Mouse (Mus musculus): ENCODE data around the gene Osbpl9. TPM values are rescaled to one million over a fixed set of nuclear protein-coding genes. Genes with fewer than 3 reads are reported as not detected.

The Osbpl9 gene
- polyA plus RNA-seq, 1 experiment: 63.0 TPM

GRCm38 (mm10) chr4:109054003-109054402 is 148.1 kb downstream of the Osbpl9 start:
- H3K27me3 ChIP-seq (ENCODE audit: control insufficient read depth, insufficient read depth, insufficient read length): no peaks in the 10 kb centered on the region

GRCm38 (mm10) chr4:109052282-109052681 is 149.8 kb downstream of the Osbpl9 start:
- TF ChIP-seq POLR2A (IDR thresholded peaks at IDR 0.05; ENCODE audit: insufficient read length, low read depth): no peak
- TF ChIP-seq MYOD1 (IDR thresholded peaks at IDR 0.05; ENCODE audit: control insufficient read depth in 1 of 3, insufficient read length in 2 of 3, low read depth in 2 of 3): no peak
- no peak for TF ChIP-seq MYOG (IDR thresholded peaks at IDR 0.05; ENCODE audit: control insufficient read depth in 1 of 3, insufficient read depth in 1 of 3, insufficient read length in 2 of 3, low read depth in 2 of 3)

More at GRCm38 (mm10) chr4:109054003-109054402, 148.1 kb downstream of the Osbpl9 start:
- H3K4me3 ChIP-seq: no peak overlapping the region
- TF ChIP-seq POLR2AphosphoS2 (IDR thresholded peaks at IDR 0.05; ENCODE audit: insufficient read length, low read depth) (no peak), TCF12 (IDR thresholded peaks at IDR 0.05; ENCODE audit: insufficient read depth, poor library complexity, severe bottlenecking) (no peak), MYOD1 (IDR thresholded peaks at IDR 0.05; ENCODE audit: control insufficient read depth in 1 of 3, insufficient read length in 2 of 3, low read depth in 2 of 3) (no peak), POLR2A (IDR thresholded peaks at IDR 0.05; ENCODE audit: insufficient read length, low read depth) (no peak), MYOG (IDR thresholded peaks at IDR 0.05; ENCODE audit: control insufficient read depth in 1 of 3, insufficient read depth in 1 of 3, insufficient read length in 2 of 3, low read depth in 2 of 3) (no peak), TCF3 (IDR thresholded peaks at IDR 0.05; ENCODE audit: insufficient read length, low read depth) (no peak), REST (IDR thresholded peaks at IDR 0.05; ENCODE audit: insufficient read depth, insufficient read length) (no peak), MAX (IDR thresholded peaks at IDR 0.05; ENCODE audit: low read depth) (no peak), SRF (IDR thresholded peaks at IDR 0.05; ENCODE audit: control insufficient read depth, insufficient read length, low read depth) (no peak)
- no peaks in the 10 kb centered on the region for H3K79me2 ChIP-seq (ENCODE audit: control insufficient read depth, insufficient read depth)
- H3K36me3 ChIP-seq (ENCODE audit: control insufficient read depth, insufficient read depth): peaks cover 42% of the 10 kb centered on the region
- H3K4me2 ChIP-seq (ENCODE audit: low read depth): no peak overlapping the region
- no peak overlapping the region for H3ac ChIP-seq (ENCODE audit: control insufficient read depth, insufficient read length)

GRCm38 (mm10) chr4:109048258-109048657 is 153.8 kb downstream of the Osbpl9 start:
- Histone ChIP-seq H3ac (ENCODE audit: control insufficient read depth, insufficient read length) (no peak overlapping the region), H3K4me2 (ENCODE audit: low read depth) (no peak overlapping the region), H3K36me3 (ENCODE audit: control insufficient read depth, insufficient read depth) (peaks cover 37% of the 10 kb centered on the region), H3K79me2 (ENCODE audit: control insufficient read depth, insufficient read depth) (no peaks in the 10 kb centered on the region), H3K27me3 (ENCODE audit: control insufficient read depth, insufficient read depth, insufficient read length) (no peaks in the 10 kb centered on the region), H3K4me3 (no peak overlapping the region)
- no peak for TF ChIP-seq MYOD1 (IDR thresholded peaks at IDR 0.05; ENCODE audit: control insufficient read depth in 1 of 3, insufficient read length in 2 of 3, low read depth in 2 of 3)
- TF ChIP-seq MAX (IDR thresholded peaks at IDR 0.05; ENCODE audit: low read depth): no peak
- no peak for TF ChIP-seq E2F4 (IDR thresholded peaks at IDR 0.05; ENCODE audit: insufficient read depth)
- TF ChIP-seq POLR2A (IDR thresholded peaks at IDR 0.05; ENCODE audit: insufficient read length, low read depth): no peak
- no peak for TF ChIP-seq TCF3 (IDR thresholded peaks at IDR 0.05; ENCODE audit: insufficient read length, low read depth)
- no peak for TF ChIP-seq MYOG (IDR thresholded peaks at IDR 0.05; ENCODE audit: control insufficient read depth in 1 of 3, insufficient read depth in 1 of 3, insufficient read length in 2 of 3, low read depth in 2 of 3)

More at GRCm38 (mm10) chr4:109052282-109052681, 149.8 kb downstream of the Osbpl9 start:
- peaks cover 38% of the 10 kb centered on the region for H3K36me3 ChIP-seq (ENCODE audit: control insufficient read depth, insufficient read depth)
- H3K79me2 ChIP-seq (ENCODE audit: control insufficient read depth, insufficient read depth): no peaks in the 10 kb centered on the region
- no peak overlapping the region for H3K4me3 ChIP-seq
- H3K27me3 ChIP-seq (ENCODE audit: control insufficient read depth, insufficient read depth, insufficient read length): no peaks in the 10 kb centered on the region
- H3K4me2 ChIP-seq (ENCODE audit: low read depth): no peak overlapping the region
- no peak overlapping the region for H3ac ChIP-seq (ENCODE audit: control insufficient read depth, insufficient read length)

- peaks cover 42% of the 10 kb centered on the region for H3K36me3 ChIP-seq (ENCODE audit: control insufficient read depth, insufficient read depth)
- H3K27me3 ChIP-seq (ENCODE audit: control insufficient read depth, insufficient read depth, insufficient read length): no peaks in the 10 kb centered on the region
- TF ChIP-seq POLR2AphosphoS2 (IDR thresholded peaks at IDR 0.05; ENCODE audit: insufficient read length, low read depth) (no peak), SRF (IDR thresholded peaks at IDR 0.05; ENCODE audit: control insufficient read depth, insufficient read length, low read depth) (no peak), CEBPB (IDR thresholded peaks at IDR 0.05; ENCODE audit: insufficient read depth, poor library complexity, severe bottlenecking) (no peak)
- no peak overlapping the region for H3ac ChIP-seq (ENCODE audit: control insufficient read depth, insufficient read length)
- no peak overlapping the region for H3K4me3 ChIP-seq
- no peak overlapping the region for H3K4me2 ChIP-seq (ENCODE audit: low read depth)
- H3K79me2 ChIP-seq (ENCODE audit: control insufficient read depth, insufficient read depth): no peaks in the 10 kb centered on the region
Measured at GRCm38 (mm10) chr4:109043756-109044155, 158.3 kb downstream of the Osbpl9 start.

- Histone ChIP-seq H3K36me3 (ENCODE audit: control insufficient read depth, insufficient read depth) (peaks cover 40% of the 10 kb centered on the region), H3K4me2 (ENCODE audit: low read depth) (no peak overlapping the region), H3ac (ENCODE audit: control insufficient read depth, insufficient read length) (no peak overlapping the region), H3K4me3 (no peak overlapping the region), H3K79me2 (ENCODE audit: control insufficient read depth, insufficient read depth) (no peaks in the 10 kb centered on the region), H3K27me3 (ENCODE audit: control insufficient read depth, insufficient read depth, insufficient read length) (no peaks in the 10 kb centered on the region)
- TF ChIP-seq REST (IDR thresholded peaks at IDR 0.05; ENCODE audit: insufficient read depth, insufficient read length) (no peak), SRF (IDR thresholded peaks at IDR 0.05; ENCODE audit: control insufficient read depth, insufficient read length, low read depth) (no peak), CEBPB (IDR thresholded peaks at IDR 0.05; ENCODE audit: insufficient read depth, poor library complexity, severe bottlenecking) (no peak), POLR2AphosphoS2 (IDR thresholded peaks at IDR 0.05; ENCODE audit: insufficient read length, low read depth) (no peak), MYOD1 (IDR thresholded peaks at IDR 0.05; ENCODE audit: control insufficient read depth in 1 of 3, insufficient read length in 2 of 3, low read depth in 2 of 3) (no peak), E2F4 (IDR thresholded peaks at IDR 0.05; ENCODE audit: insufficient read depth) (no peak)
Measured at GRCm38 (mm10) chr4:109043294-109043693, 158.8 kb downstream of the Osbpl9 start.

GRCm38 (mm10) chr4:109042739-109043138 is 159.3 kb downstream of the Osbpl9 start:
- H3K36me3 ChIP-seq (ENCODE audit: control insufficient read depth, insufficient read depth): peaks cover 35% of the 10 kb centered on the region
- H3K4me2 ChIP-seq (ENCODE audit: low read depth): no peak overlapping the region
- no peaks in the 10 kb centered on the region for H3K79me2 ChIP-seq (ENCODE audit: control insufficient read depth, insufficient read depth)
- H3ac ChIP-seq (ENCODE audit: control insufficient read depth, insufficient read length): no peak overlapping the region
- TF ChIP-seq POLR2A (IDR thresholded peaks at IDR 0.05; ENCODE audit: insufficient read length, low read depth): no peak
- no peak for TF ChIP-seq POLR2AphosphoS2 (IDR thresholded peaks at IDR 0.05; ENCODE audit: insufficient read length, low read depth)
- TF ChIP-seq TCF3 (IDR thresholded peaks at IDR 0.05; ENCODE audit: insufficient read length, low read depth): no peak
- no peak for TF ChIP-seq TCF12 (IDR thresholded peaks at IDR 0.05; ENCODE audit: insufficient read depth, poor library complexity, severe bottlenecking)
- no peak for TF ChIP-seq SRF (IDR thresholded peaks at IDR 0.05; ENCODE audit: control insufficient read depth, insufficient read length, low read depth)
- TF ChIP-seq CEBPB (IDR thresholded peaks at IDR 0.05; ENCODE audit: insufficient read depth, poor library complexity, severe bottlenecking): no peak
- TF ChIP-seq REST (IDR thresholded peaks at IDR 0.05; ENCODE audit: insufficient read depth, insufficient read length): no peak
- TF ChIP-seq E2F4 (IDR thresholded peaks at IDR 0.05; ENCODE audit: insufficient read depth): no peak
- no peak for TF ChIP-seq USF1 (IDR thresholded peaks at IDR 0.05; ENCODE audit: low read depth)
- TF ChIP-seq MYOD1 (IDR thresholded peaks at IDR 0.05; ENCODE audit: control insufficient read depth in 1 of 3, insufficient read length in 2 of 3, low read depth in 2 of 3): no peak
- no peak for TF ChIP-seq MYOG (IDR thresholded peaks at IDR 0.05; ENCODE audit: control insufficient read depth in 1 of 3, insufficient read depth in 1 of 3, insufficient read length in 2 of 3, low read depth in 2 of 3)
- no peak for TF ChIP-seq MAX (IDR thresholded peaks at IDR 0.05; ENCODE audit: low read depth)
- H3K27me3 ChIP-seq (ENCODE audit: control insufficient read depth, insufficient read depth, insufficient read length): no peaks in the 10 kb centered on the region
- H3K4me3 ChIP-seq: no peak overlapping the region
